Mouse (Mus musculus) liver, embryonic 15.5 days (tissue): Measurements from ENCODE around the gene Fopnl. TPM values are rescaled to one million over a fixed set of nuclear protein-coding genes. Genes with fewer than 3 reads are reported as not detected.
A peak's percentile ranks its signal among the peaks of the same experiment; 100 is the strongest.

ENCODE experiments used
- ATAC-seq: fragments of 200-750 bp; cut with Nextera tagmentation; 2 replicates; pipeline ENCODE4 v1.8.0; 2017; ENCODE audit warnings: moderate number of reproducible peaks, mild to moderate bottlenecking, moderate library complexity; ENCODE audit not compliant: insufficient read depth
- H3K27ac ChIP-seq: fragments of 300-500 bp; sonication (generic); replicated peaks from 2 replicates; pipeline ENCODE4 v1.5.1; 2015; ENCODE audit warnings: mild to moderate bottlenecking, inconsistent platforms
- H3K27me3 ChIP-seq: fragments of 300-500 bp; sonication (generic); 2 replicates; pipeline ENCODE4 v1.6.1; 2015; ENCODE audit warnings: mild to moderate bottlenecking, inconsistent platforms
- H3K36me3 ChIP-seq: fragments of 300-500 bp; sonication (generic); replicated peaks from 2 replicates; pipeline ENCODE4 v1.6.1; 2015; ENCODE audit warnings: moderate library complexity, mild to moderate bottlenecking, inconsistent platforms
- H3K4me1 ChIP-seq: fragments of 300-500 bp; sonication (generic); replicated peaks from 2 replicates; pipeline ENCODE4 v1.6.1; 2015; ENCODE audit warnings: inconsistent platforms
- H3K4me2 ChIP-seq: fragments of 300-500 bp; sonication (generic); 2 replicates; pipeline ENCODE4 v1.6.1; 2015; ENCODE audit warnings: moderate library complexity, mild to moderate bottlenecking, inconsistent platforms
- H3K4me3 ChIP-seq: fragments of 300-500 bp; sonication (generic); replicated peaks from 2 replicates; pipeline ENCODE4 v1.5.1; 2015; ENCODE audit warnings: mild to moderate bottlenecking, inconsistent platforms
- H3K9ac ChIP-seq: fragments of 300-500 bp; sonication (generic); 2 replicates; pipeline ENCODE4 v1.6.1; 2015; ENCODE audit warnings: moderate library complexity, mild to moderate bottlenecking, inconsistent platforms
- H3K9me3 ChIP-seq: fragments of 300-500 bp; sonication (generic); replicated peaks from 2 replicates; pipeline ENCODE4 v1.6.1; 2016; ENCODE audit warnings: inconsistent platforms
- WGBS: fragments of 180-500 bp; shearing (Covaris S2); methylation state at CpG from one replicate; pipeline ENCODE4 v1.1.7; 2015; ENCODE audit warnings: mixed read lengths; ENCODE audit not compliant: insufficient replicate concordance; 5-methylcytosine and 5-hydroxymethylcytosine counted together
- polyA plus RNA-seq: library from polyadenylated mRNA; unstranded; fragments of >200 nt; fragmentation: Nextera tagmentation; extraction: Ambion mirVana; gene quantifications from 2 replicates; pipeline ENCODE4 v1.2.1, GENCODE M21; 2015

Fopnl gene
- polyA plus RNA-seq, 1 experiment from 2014 or later = 62.8 TPM

- no peak within 1 kb of the TSS for H3K27ac ChIP-seq
- WGBS = 6% methylated on average over 16 of the region's 16 CpGs
- H3K27me3 ChIP-seq = peaks cover 43% of the 10 kb centered on the region
- H3K4me2 ChIP-seq = peak within 1 kb of the TSS; percentile 35
- ATAC-seq = peak; percentile 57; the same call in 1 of the 2 replicates
- no peaks in the 10 kb centered on the region for H3K36me3 ChIP-seq
- no peaks in the 10 kb centered on the region for H3K9me3 ChIP-seq
- no peak within 1 kb of the TSS for H3K9ac ChIP-seq
- H3K4me1 ChIP-seq = peaks cover 2% of the 10 kb centered on the region
- H3K4me3 ChIP-seq = no peak within 1 kb of the TSS
These were observed 26.0 kb downstream of the Fopnl start, which contains the start of gene Myh11 for GRCm38 (mm10) chr16:14291223-14291622. Myh11 (minus strand) TSS chr16:14291372.

- Histone ChIP-seq H3K4me3 (no peak overlapping the region), H3K27ac (no peak overlapping the region), H3K9me3 (no peaks in the 10 kb centered on the region), H3K4me2 (no peak overlapping the region), H3K9ac (no peak overlapping the region), H3K36me3 (no peaks in the 10 kb centered on the region), H3K27me3 (0 out of 2 replicates have a peak, but pooled peaks cover 3% of the 10 kb centered on the region), H3K4me1 (no peaks in the 10 kb centered on the region)
- no peak for ATAC-seq
- 39% methylated on average over 4 of the region's 4 CpGs for WGBS
These were observed 44.7 kb downstream of the Fopnl start for GRCm38 (mm10) chr16:14272374-14272965.

GRCm38 (mm10) chr16:14265203-14265920 is 51.8 kb downstream of the Fopnl start:
- H3K36me3 ChIP-seq = no peaks in the 10 kb centered on the region
- H3K27me3 ChIP-seq = no peaks in the 10 kb centered on the region
- no peak overlapping the region for H3K27ac ChIP-seq
- no peak overlapping the region for H3K9ac ChIP-seq
- ATAC-seq = no peak
- H3K4me2 ChIP-seq = no peak overlapping the region
- no peaks in the 10 kb centered on the region for H3K9me3 ChIP-seq
- H3K4me3 ChIP-seq = no peak overlapping the region
- WGBS = 9% methylated on average over 4 of the region's 4 CpGs
- H3K4me1 ChIP-seq = no peaks in the 10 kb centered on the region

- no peak overlapping the region for H3K4me2 ChIP-seq
- no peaks in the 10 kb centered on the region for H3K9me3 ChIP-seq
- H3K27me3 ChIP-seq = no peaks in the 10 kb centered on the region
- no peak overlapping the region for H3K9ac ChIP-seq
- WGBS = 39% methylated on average over 2 of the region's 2 CpGs
- no peaks in the 10 kb centered on the region for H3K36me3 ChIP-seq
- H3K4me3 ChIP-seq = no peak overlapping the region
- H3K27ac ChIP-seq = no peak overlapping the region
- no peak for ATAC-seq
- no peaks in the 10 kb centered on the region for H3K4me1 ChIP-seq
These were observed 52.7 kb downstream of the Fopnl start for GRCm38 (mm10) chr16:14264504-14264903.

- H3K36me3 ChIP-seq = no peaks in the 10 kb centered on the region
- no peaks in the 10 kb centered on the region for H3K27me3 ChIP-seq
- no peak overlapping the region for H3K4me2 ChIP-seq
- WGBS = 71% methylated on average over 6 of the region's 6 CpGs
- no peak overlapping the region for H3K9ac ChIP-seq
- H3K27ac ChIP-seq = no peak overlapping the region
- no peaks in the 10 kb centered on the region for H3K4me1 ChIP-seq
- H3K4me3 ChIP-seq = no peak overlapping the region
- no peak for ATAC-seq
- H3K9me3 ChIP-seq = no peaks in the 10 kb centered on the region
These were observed 54.0 kb downstream of the Fopnl start for GRCm38 (mm10) chr16:14263241-14263640.

- H3K9ac ChIP-seq = no peak overlapping the region
- no peaks in the 10 kb centered on the region for H3K9me3 ChIP-seq
- whole genome bisulfite sequencing = 30% methylated on average over 1 of the region's 1 CpGs
- ATAC-seq = no peak
- no peaks in the 10 kb centered on the region for H3K27me3 ChIP-seq
- H3K4me2 ChIP-seq = no peak overlapping the region
- no peak overlapping the region for H3K4me3 ChIP-seq
- H3K36me3 ChIP-seq = no peaks in the 10 kb centered on the region
- H3K4me1 ChIP-seq = no peaks in the 10 kb centered on the region
- H3K27ac ChIP-seq = no peak overlapping the region
These were observed 54.8 kb downstream of the Fopnl start for GRCm38 (mm10) chr16:14262410-14262809.

GRCm38 (mm10) chr16:14258856-14259255 is 58.3 kb downstream of the Fopnl start:
- Histone ChIP-seq H3K9me3 (no peaks in the 10 kb centered on the region), H3K4me2 (no peak overlapping the region), H3K36me3 (no peaks in the 10 kb centered on the region), H3K27me3 (no peaks in the 10 kb centered on the region), H3K9ac (no peak overlapping the region), H3K27ac (no peak overlapping the region), H3K4me3 (no peak overlapping the region), H3K4me1 (no peaks in the 10 kb centered on the region)
- WGBS = 49% methylated on average over 2 of the region's 2 CpGs
- no peak for ATAC-seq

GRCm38 (mm10) chr16:14253586-14253985 is 63.6 kb downstream of the Fopnl start:
- H3K27ac ChIP-seq = no peak overlapping the region
- no peak for ATAC-seq
- no peaks in the 10 kb centered on the region for H3K27me3 ChIP-seq
- WGBS = 68% methylated on average over 3 of the region's 3 CpGs
- no peak overlapping the region for H3K4me2 ChIP-seq
- no peaks in the 10 kb centered on the region for H3K4me1 ChIP-seq
- H3K9me3 ChIP-seq = no peaks in the 10 kb centered on the region
- no peak overlapping the region for H3K9ac ChIP-seq
- H3K36me3 ChIP-seq = no peaks in the 10 kb centered on the region
- no peak overlapping the region for H3K4me3 ChIP-seq

- H3K27ac ChIP-seq = no peak overlapping the region
- no peaks in the 10 kb centered on the region for H3K27me3 ChIP-seq
- no peak overlapping the region for H3K4me2 ChIP-seq
- H3K9ac ChIP-seq = no peak overlapping the region
- WGBS = 55% methylated on average over 4 of the region's 4 CpGs
- no peak for ATAC-seq
- H3K36me3 ChIP-seq = no peaks in the 10 kb centered on the region
- H3K4me1 ChIP-seq = no peaks in the 10 kb centered on the region
- H3K4me3 ChIP-seq = no peak overlapping the region
- no peaks in the 10 kb centered on the region for H3K9me3 ChIP-seq
These were observed 64.3 kb downstream of the Fopnl start for GRCm38 (mm10) chr16:14252877-14253276.

GRCm38 (mm10) chr16:14249913-14250312 is 67.3 kb downstream of the Fopnl start:
- Histone ChIP-seq H3K36me3 (no peaks in the 10 kb centered on the region), H3K9ac (no peak overlapping the region), H3K27ac (no peak overlapping the region), H3K4me2 (no peak overlapping the region), H3K4me1 (no peaks in the 10 kb centered on the region), H3K27me3 (no peaks in the 10 kb centered on the region), H3K4me3 (no peak overlapping the region), H3K9me3 (no peaks in the 10 kb centered on the region)
- no peak for ATAC-seq
- WGBS = 46% methylated on average over 1 of the region's 1 CpGs
